Mouse (Mus musculus) CH12.LX (cell line): Measurements from ENCODE around the gene Shc2. TPM values are rescaled to one million over a fixed set of nuclear protein-coding genes. Genes with fewer than 3 reads are reported as not detected.

Experiments
- DNase-seq: peaks from one replicate; pipeline ENCODE4 v3.0.0-alpha.2; 2013; ENCODE audit errors: extremely low read depth
- H3K27ac ChIP-seq: 2 replicates; pipeline ENCODE4 v1.5.1; 2012; ENCODE audit warnings: low read depth, mild to moderate bottlenecking, control low read depth, moderate library complexity; ENCODE audit not compliant: insufficient read depth
- H3K27me3 ChIP-seq: replicated peaks from 2 replicates; pipeline ENCODE3; 2012; ENCODE audit warnings: inconsistent platforms
- H3K36me3 ChIP-seq, 2 experiments: replicated peaks in 1 of 2; 2 replicates each; pipeline versions ENCODE3 to v1.6.1; 2012; ENCODE audit warnings: inconsistent platforms in 1 of 2, low read length in 1 of 2, mild to moderate bottlenecking in 1 of 2, mixed read lengths in 1 of 2, moderate library complexity in 1 of 2; ENCODE audit not compliant: control insufficient read depth in 1 of 2, insufficient read depth in 1 of 2
- H3K4me1 ChIP-seq, 2 experiments: 2 replicates each; pipeline ENCODE4 v1.6.1; 2012; ENCODE audit warnings: inconsistent platforms in 1 of 2, moderate library complexity in 1 of 2; ENCODE audit not compliant: insufficient read depth in 2 of 2, control insufficient read depth in 1 of 2
- H3K4me2 ChIP-seq: 2 replicates; pipeline ENCODE4 v1.6.1; 2012; ENCODE audit warnings: low read depth, mild to moderate bottlenecking, control low read depth; ENCODE audit not compliant: poor library complexity, insufficient read depth, severe bottlenecking
- H3K4me3 ChIP-seq, 3 experiments: fragments of 150-350 bp in 1 of 3; sonication (generic) in 1 of 3; replicated peaks in 1 of 3; 2 replicates each; pipeline versions ENCODE3 to v1.5.1; 2011 to 2012; ENCODE audit warnings: low read depth in 2 of 3, low read length in 2 of 3, mild to moderate bottlenecking in 2 of 3, moderate library complexity in 2 of 3, control low read depth in 1 of 3, improper control_type of control experiment in 1 of 3, inconsistent platforms in 1 of 3, mixed read lengths in 1 of 3; ENCODE audit not compliant: poor library complexity in 1 of 3
- H3K79me2 ChIP-seq: replicated peaks from 2 replicates; pipeline ENCODE4 v1.6.1; 2012; ENCODE audit warnings: mild to moderate bottlenecking, moderate library complexity; ENCODE audit not compliant: control insufficient read depth, poor library complexity, insufficient read depth, severe bottlenecking; ENCODE audit errors: extremely low read depth
- H3K9ac ChIP-seq: 2 replicates; pipeline ENCODE4 v1.6.1; 2012; ENCODE audit warnings: low read depth, mild to moderate bottlenecking, control low read depth, moderate library complexity; ENCODE audit not compliant: insufficient read depth
- H3K9me3 ChIP-seq: replicated peaks from 2 replicates; pipeline ENCODE3; 2012; ENCODE audit warnings: low read length, inconsistent platforms, mixed read lengths
- BHLHE40 ChIP-seq: IDR thresholded peaks from 2 replicates; pipeline ENCODE4 v1.6.1; 2011; ENCODE audit warnings: mild to moderate bottlenecking, low read depth, low read length, improper control_type of control experiment
- CTCF ChIP-seq, 2 experiments: IDR thresholded peaks in 1 of 2; conservative IDR thresholded peaks in 1 of 2; 2 replicates each; pipeline ENCODE4 v1.5.1; 2011 to 2012; ENCODE audit warnings: low read depth in 2 of 2, low read length in 2 of 2, improper control_type of control experiment in 1 of 2, inconsistent platforms in 1 of 2, mild to moderate bottlenecking in 1 of 2, moderate library complexity in 1 of 2
- EP300 ChIP-seq: IDR thresholded peaks from 2 replicates; pipeline ENCODE4 v1.6.1; 2011; ENCODE audit warnings: low read length, improper control_type of control experiment
- ETS1 ChIP-seq: conservative IDR thresholded peaks from 2 replicates; pipeline ENCODE4 v1.6.1; 2012; ENCODE audit warnings: low read depth, mild to moderate bottlenecking, inconsistent platforms, low read length, improper control_type of control experiment, moderate library complexity
- GABPA ChIP-seq: IDR thresholded peaks from 2 replicates; pipeline ENCODE4 v1.6.1; 2012; ENCODE audit warnings: low read depth, low read length, improper control_type of control experiment, inconsistent platforms; ENCODE audit not compliant: insufficient replicate concordance
- IRF4 ChIP-seq: IDR thresholded peaks from 2 replicates; pipeline ENCODE4 v1.6.1; 2014; ENCODE audit warnings: low read depth, mild to moderate bottlenecking, inconsistent platforms, low read length, improper control_type of control experiment
- KAT2A ChIP-seq: IDR thresholded peaks from 2 replicates; pipeline ENCODE4 v1.6.1; 2012; ENCODE audit warnings: low read length, improper control_type of control experiment, inconsistent platforms; ENCODE audit not compliant: insufficient replicate concordance
- MAX ChIP-seq: IDR thresholded peaks from 2 replicates; pipeline ENCODE4 v1.6.1; 2011; ENCODE audit warnings: low read length, improper control_type of control experiment
- MAZ ChIP-seq: IDR thresholded peaks from 2 replicates; pipeline ENCODE4 v1.6.1; 2012; ENCODE audit warnings: low read depth, mild to moderate bottlenecking, inconsistent platforms, low read length, improper control_type of control experiment, moderate library complexity
- MEF2A ChIP-seq: IDR thresholded peaks from 2 replicates; pipeline ENCODE4 v1.6.1; 2014; ENCODE audit warnings: low read depth, mild to moderate bottlenecking, inconsistent platforms, low read length, improper control_type of control experiment, borderline replicate concordance
- MYC ChIP-seq: IDR thresholded peaks from 2 replicates; pipeline ENCODE4 v1.6.1; 2011; ENCODE audit warnings: low read depth, mild to moderate bottlenecking, improper control_type of control experiment, low read length
- POLR2AphosphoS2 ChIP-seq: IDR thresholded peaks from 2 replicates; pipeline ENCODE4 v1.6.1; 2011; ENCODE audit warnings: low read depth, low read length, improper control_type of control experiment
- RAD21 ChIP-seq: IDR thresholded peaks from 2 replicates; pipeline ENCODE4 v1.6.1; 2011; ENCODE audit warnings: low read depth, mild to moderate bottlenecking, low read length, improper control_type of control experiment, moderate library complexity
- SIN3A ChIP-seq: IDR thresholded peaks from 2 replicates; pipeline ENCODE4 v1.6.1; 2012; ENCODE audit warnings: low read length, improper control_type of control experiment, inconsistent platforms
- TBP ChIP-seq: conservative IDR thresholded peaks from 2 replicates; pipeline ENCODE4 v1.6.1; 2011; ENCODE audit warnings: low read depth, low read length, improper control_type of control experiment
- TCF12 ChIP-seq: IDR thresholded peaks from 2 replicates; pipeline ENCODE4 v1.6.1; 2014; ENCODE audit warnings: low read depth, mild to moderate bottlenecking, inconsistent platforms, low read length, improper control_type of control experiment
- UBTF ChIP-seq: IDR thresholded peaks from 2 replicates; pipeline ENCODE4 v1.6.1; 2012; ENCODE audit warnings: low read depth, mild to moderate bottlenecking, inconsistent platforms, low read length, improper control_type of control experiment, moderate library complexity
- ZMIZ1 ChIP-seq: IDR thresholded peaks from 2 replicates; pipeline ENCODE4 v1.6.1; 2012; ENCODE audit warnings: low read depth, mild to moderate bottlenecking, inconsistent platforms, low read length, improper control_type of control experiment
- ZNF384 ChIP-seq: IDR thresholded peaks from 2 replicates; pipeline ENCODE4 v1.6.1; 2012; ENCODE audit warnings: low read depth, low read length, improper control_type of control experiment, inconsistent platforms
- dilution Hi-C: fragments of 300-500 bp; cut with MboI; formaldehyde crosslinking; loops from 2 replicates; pipeline ENCODE4 v1.14.3; 2020; ENCODE audit warnings: low sequenced_read_pairs; ENCODE audit not compliant: extremely low pct_unique_long_range_greater_than_20kb, extremely low pct_ligation_motif_present
- in situ Hi-C: fragments of 300-500 bp; cut with MboI; formaldehyde crosslinking; loops from 3 replicates; pipeline ENCODE4 v1.14.3; 2019; ENCODE audit warnings: low sequenced_read_pairs, low pct_ligation_motif_present, low pct_unique_long_range_greater_than_20kb, mixed read lengths
- polyA plus RNA-seq: library from polyadenylated mRNA; unstranded; fragments of >175 nt; gene quantifications from 2 replicates; pipeline ENCODE4 v1.2.1, GENCODE M21; 2012; ENCODE audit warnings: low read depth; ENCODE audit not compliant: insufficient read length
- total RNA-seq, 2 experiments: library from RNA; depleted of rRNA; stranded (reverse); fragments of 300-350 nt in 1 of 2; fragments of >200 nt in 1 of 2; gene quantifications; 2 replicates each; pipeline ENCODE4 v1.2.3; 2012 to 2014

The Shc2 gene
- total and polyA plus RNA-seq, 3 experiments, result not detected

DNA sequence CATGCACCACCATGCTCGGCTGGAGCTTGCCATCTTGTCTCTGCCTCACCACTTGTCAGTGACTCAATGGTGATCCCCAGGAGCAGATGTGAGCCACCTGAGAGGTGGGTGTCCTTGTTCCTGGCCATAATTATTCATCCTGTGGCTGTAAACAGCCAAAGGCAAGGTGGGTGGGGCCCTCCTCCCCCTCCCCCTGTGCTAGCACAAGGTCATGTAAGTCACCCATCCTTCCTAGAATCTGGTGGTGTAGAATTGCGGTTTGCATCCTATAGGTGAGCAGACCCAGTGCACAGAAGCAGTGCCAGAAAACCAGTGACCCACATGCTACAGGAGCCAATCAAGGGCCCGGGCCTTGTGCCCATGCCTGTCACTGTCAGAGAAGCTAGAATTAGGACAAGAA lies 35.3 kb upstream of the Shc2 start:
- no peak overlapping the region for H3K9ac ChIP-seq
- H3K4me2 ChIP-seq, result no peak overlapping the region
- no peaks in the 10 kb centered on the region for H3K27me3 ChIP-seq
- H3K27ac ChIP-seq, result no peak overlapping the region
- dilution Hi-C loops (no loop called here), in situ Hi-C loops (no loop called here)
- H3K36me3 ChIP-seq, result peaks cover 12 to 44% of the 10 kb centered on the region in 2 experiments
- no peak overlapping the region for H3K4me3 ChIP-seq
- H3K4me1 ChIP-seq, result peaks cover 9 to 29% of the 10 kb centered on the region in 2 experiments
- H3K79me2 ChIP-seq, result 0 out of 2 replicates have a peak, but pooled peaks cover 7% of the 10 kb centered on the region
- TF ChIP-seq MAZ, result no peak
- TF ChIP-seq ZNF384, result no peak
- no peak for TF ChIP-seq TCF12
- TF ChIP-seq MEF2A, result no peak
- TF ChIP-seq GABPA, result no peak
- no peak for TF ChIP-seq KAT2A
- TF ChIP-seq MAX, result no peak
- no peak for DNase-seq
- no peaks in the 10 kb centered on the region for H3K9me3 ChIP-seq

DNA sequence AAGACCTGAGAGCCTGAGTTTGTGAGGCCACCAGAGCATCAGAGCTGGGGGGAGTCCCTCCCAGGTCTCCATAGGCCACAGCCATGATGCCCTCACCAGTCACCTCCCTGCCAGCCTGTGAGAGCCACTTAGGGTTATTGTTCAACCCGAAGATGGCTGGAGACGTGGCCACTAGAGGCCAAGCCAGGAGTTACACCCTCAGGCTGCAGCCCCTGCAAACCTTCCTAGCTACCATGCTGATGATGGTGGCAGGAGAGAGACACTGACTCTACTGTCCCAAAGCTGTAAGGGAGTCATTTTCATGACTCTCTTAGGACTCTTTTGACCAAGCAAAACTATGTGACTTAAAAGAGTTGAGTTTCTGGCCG lies 34.4 kb upstream of the Shc2 start:
- Histone ChIP-seq H3K4me3 (peak overlapping the region in 2 of 3 experiments; percentile 19 to 32), H3K79me2 (0 out of 2 replicates have a peak, but pooled peaks cover 7% of the 10 kb centered on the region), H3K4me1 (peaks cover 11 to 37% of the 10 kb centered on the region in 2 experiments), H3K36me3 (peaks cover 12 to 53% of the 10 kb centered on the region in 2 experiments), H3K27me3 (no peaks in the 10 kb centered on the region), H3K4me2 (peak overlapping the region; percentile 82; the same call in 1 of the 2 replicates), H3K9me3 (no peaks in the 10 kb centered on the region), H3K9ac (no peak overlapping the region), H3K27ac (peak overlapping the region; percentile 70)
- in situ Hi-C loops, result no loop called here
- DNase-seq, result peak; percentile 89
- TF ChIP-seq CTCF (conservative IDR thresholded peaks at IDR 0.05 in 1 of 2, IDR thresholded peaks at IDR 0.05 in 1 of 2; ENCODE audit: low read depth in 2 of 2, low read length in 2 of 2) (peak; percentile 34 to 62; a peak in 3 of 4 replicates), RAD21 (peak; percentile 2), POLR2AphosphoS2 (no peak; the same call in 1 of the 2 replicates)
- TF ChIP-seq, all 38 proteins: peak for 2
- dilution Hi-C loops, result no loop called here

DNA sequence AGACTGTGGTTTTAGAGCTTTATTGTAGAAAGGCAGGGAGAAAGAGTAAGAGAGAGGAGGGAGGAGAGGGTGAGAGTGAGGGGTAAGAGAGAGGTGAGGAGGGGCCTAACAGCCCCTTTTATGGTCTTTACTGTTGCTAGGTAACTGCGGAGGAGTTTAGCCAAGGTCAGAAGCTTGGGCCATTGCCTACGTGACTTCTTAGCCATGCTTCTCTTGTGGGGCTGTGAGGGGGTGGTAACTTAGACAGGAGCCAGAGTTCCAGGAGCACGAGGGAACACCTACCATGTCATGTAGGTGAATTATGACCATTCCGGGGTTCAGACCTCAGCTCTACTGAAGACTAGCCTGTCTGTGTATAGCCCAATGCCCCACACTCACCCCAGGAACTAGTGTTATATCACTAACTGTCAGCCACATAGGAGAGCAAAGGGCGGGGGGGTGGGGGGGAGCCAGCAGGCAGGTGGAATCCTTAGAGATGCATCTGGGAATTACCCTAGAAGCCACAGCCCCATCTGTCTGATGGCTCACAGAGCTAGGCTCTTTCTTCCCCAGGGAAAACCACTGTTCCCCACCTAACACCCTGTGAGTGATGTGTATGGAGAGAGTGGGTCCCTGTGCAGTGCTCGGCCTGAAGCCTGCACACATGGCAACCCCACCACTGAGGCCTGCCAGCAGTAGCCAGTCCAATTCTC lies 33.8 kb upstream of the Shc2 start:
- in situ Hi-C loops, result no loop called here
- peak overlapping the region; percentile 98 for H3K9ac ChIP-seq
- dilution Hi-C loops, result no loop called here
- no peaks in the 10 kb centered on the region for H3K9me3 ChIP-seq
- 0 out of 2 replicates have a peak, but pooled peaks cover 7% of the 10 kb centered on the region for H3K79me2 ChIP-seq
- peak overlapping the region; percentile 70 for H3K27ac ChIP-seq
- peak; percentile 81 for DNase-seq
- peak overlapping the region; percentile 82 for H3K4me2 ChIP-seq
- peaks cover 12 to 52% of the 10 kb centered on the region in 2 experiments for H3K36me3 ChIP-seq
- TF ChIP-seq RAD21 (no peak), TCF12 (peak; percentile 59), EP300 (peak; percentile 44; the same call in 1 of the 2 replicates), MYC (0 out of 2 replicates have a peak, but pooled peaks have one; percentile 32), ZMIZ1 (peak; percentile 47; the same call in 1 of the 2 replicates), UBTF (0 out of 2 replicates have a peak, but pooled peaks have one; percentile 7), TBP (0 out of 2 replicates have a peak, but pooled peaks have one; percentile 29), MAX (peak; percentile 75), GABPA (no peak), POLR2AphosphoS2 (no peak; the same call in 1 of the 2 replicates), ETS1 (peak; percentile 60), IRF4 (no peak), KAT2A (0 out of 2 replicates have a peak, but pooled peaks have one; percentile 22), SIN3A (peak; percentile 43; the same call in 1 of the 2 replicates), BHLHE40 (no peak)
- TF ChIP-seq, all 38 proteins: peak for 10
- Histone ChIP-seq H3K4me1 (peaks cover 12 to 41% of the 10 kb centered on the region in 2 experiments), H3K4me3 (peak overlapping the region in 2 of 3 experiments; percentile 95 to 97), H3K27me3 (no peaks in the 10 kb centered on the region)
